Mouse (Mus musculus) stomach, embryonic 14.5 days (tissue): Measurements from ENCODE around the gene Klhdc3. TPM values are rescaled to one million over a fixed set of nuclear protein-coding genes. Genes with fewer than 3 reads are reported as not detected.
A peak's percentile ranks its signal among the peaks of the same experiment; 100 is the strongest.

Experiments
- ATAC-seq: fragments of 200-750 bp; cut with Nextera tagmentation; 2 replicates; pipeline ENCODE4 v1.8.0; 2017; ENCODE audit warnings: low read depth, moderate TSS enrichment; ENCODE audit not compliant: insufficient number of reproducible peaks, insufficient read depth, low FRiP score
- H3K27ac ChIP-seq: fragments of 300-500 bp; sonication (generic); 2 replicates; pipeline ENCODE4 v1.5.1; 2014; ENCODE audit warnings: mild to moderate bottlenecking, low read length, moderate library complexity, mixed read lengths
- H3K27me3 ChIP-seq: fragments of 300-500 bp; sonication (generic); 2 replicates; pipeline ENCODE4 v1.6.1; 2014; ENCODE audit warnings: low read length, control low read depth, mixed read lengths; ENCODE audit not compliant: control insufficient read depth, insufficient read depth
- H3K36me3 ChIP-seq: fragments of 300-500 bp; sonication (generic); 2 replicates; pipeline ENCODE4 v1.6.1; 2014; ENCODE audit warnings: mild to moderate bottlenecking, control low read depth, low read length, moderate library complexity, mixed read lengths; ENCODE audit not compliant: control insufficient read depth, insufficient read depth
- H3K4me1 ChIP-seq: fragments of 300-500 bp; sonication (generic); 2 replicates; pipeline ENCODE4 v1.6.1; 2014; ENCODE audit warnings: low read length, control low read depth, mixed read lengths; ENCODE audit not compliant: control insufficient read depth, insufficient read depth
- H3K4me2 ChIP-seq: fragments of 300-500 bp; sonication (generic); replicated peaks from 2 replicates; pipeline ENCODE4 v1.6.1; 2014; ENCODE audit warnings: low read depth, low read length, control low read depth
- H3K4me3 ChIP-seq: fragments of 300-500 bp; sonication (generic); 2 replicates; pipeline ENCODE4 v1.5.1; 2014; ENCODE audit warnings: low read depth, low read length, control low read depth
- H3K9ac ChIP-seq: fragments of 300-500 bp; sonication (generic); replicated peaks from 2 replicates; pipeline ENCODE4 v1.6.1; 2014; ENCODE audit warnings: low read depth, mild to moderate bottlenecking, control low read depth, low read length, moderate library complexity, mixed read lengths
- H3K9me3 ChIP-seq: fragments of 300-500 bp; sonication (generic); 2 replicates; pipeline ENCODE4 v1.6.1; 2016; ENCODE audit warnings: low read depth, low read length, control low read depth; ENCODE audit not compliant: control insufficient read depth
- WGBS: fragments of 180-500 bp; shearing (Covaris S2); extraction: QIAGEN DNeasy Blood & Tissue Kit; methylation state at CpG from one replicate; pipeline ENCODE4 v1.1.7; 2014; 5-methylcytosine and 5-hydroxymethylcytosine counted together
- polyA plus RNA-seq: library from polyadenylated mRNA; unstranded; fragments of >200 nt; fragmentation: Nextera tagmentation; extraction: Ambion mirVana; gene quantifications from 2 replicates; pipeline ENCODE4 v1.2.1, GENCODE M21; 2014

Gene Klhdc3
- polyA plus RNA-seq, 1 experiment from 2014 or later = 101 TPM

GRCm38 (mm10) chr17:46706375-46707089 lies 25.8 kb upstream of the Klhdc3 start:
- no peaks in the 10 kb centered on the region for H3K9me3 ChIP-seq
- H3K36me3 ChIP-seq = no peaks in the 10 kb centered on the region
- no peak overlapping the region for H3K4me3 ChIP-seq
- H3K27ac ChIP-seq = no peak overlapping the region
- WGBS = 92% methylated on average over 14 of the region's 14 CpGs
- H3K27me3 ChIP-seq = no peaks in the 10 kb centered on the region
- H3K4me2 ChIP-seq = no peak overlapping the region
- H3K4me1 ChIP-seq = peaks cover 27% of the 10 kb centered on the region
- H3K9ac ChIP-seq = 0 out of 2 replicates have a peak overlapping the region, but pooled peaks have one; percentile 18
- ATAC-seq = no peak

GRCm38 (mm10) chr17:46704887-46705835 lies 24.4 kb upstream of the Klhdc3 start, which contains the start of gene Ppp2r5d:
Ppp2r5d (minus strand) TSS chr17:46705111.
- WGBS = under 1% methylated on average over 48 of the region's 48 CpGs
- peak; percentile 96 for ATAC-seq
- H3K36me3 ChIP-seq = no peaks in the 10 kb centered on the region; the same call in 1 of the 2 replicates
- peak within 1 kb of the TSS; percentile 79 for H3K4me2 ChIP-seq
- H3K4me1 ChIP-seq = peaks cover 27% of the 10 kb centered on the region
- no peaks in the 10 kb centered on the region for H3K27me3 ChIP-seq
- H3K27ac ChIP-seq = peak within 1 kb of the TSS; percentile 96
- no peaks in the 10 kb centered on the region for H3K9me3 ChIP-seq
- peak within 1 kb of the TSS; percentile 89 for H3K4me3 ChIP-seq
- H3K9ac ChIP-seq = peak within 1 kb of the TSS; percentile 86

GRCm38 (mm10) chr17:46703971-46704886 lies 23.5 kb upstream of the Klhdc3 start:
- WGBS = 3% methylated on average over 32 of the region's 41 CpGs
- H3K27ac ChIP-seq = peak overlapping the region; percentile 96
- H3K36me3 ChIP-seq = peaks cover 9% of the 10 kb centered on the region; the same call in 1 of the 2 replicates

GRCm38 (mm10) chr17:46702506-46702905 lies 21.8 kb upstream of the Klhdc3 start:
- Histone ChIP-seq H3K36me3 (peaks cover 11% of the 10 kb centered on the region; the same call in 1 of the 2 replicates), H3K27ac (no peak overlapping the region), H3K27me3 (no peaks in the 10 kb centered on the region), H3K4me2 (no peak overlapping the region; the same call in 1 of the 2 replicates), H3K4me1 (peaks cover 27% of the 10 kb centered on the region), H3K9me3 (no peaks in the 10 kb centered on the region), H3K4me3 (no peak overlapping the region), H3K9ac (0 out of 2 replicates have a peak overlapping the region, but pooled peaks have one; percentile 86)
- no peak for ATAC-seq
- 86% methylated on average over 5 of the region's 5 CpGs for WGBS

More at GRCm38 (mm10) chr17:46703971-46704886, 23.5 kb upstream of the Klhdc3 start:
- Histone ChIP-seq H3K4me1 (peaks cover 27% of the 10 kb centered on the region), H3K9ac (peak overlapping the region; percentile 86), H3K4me3 (peak overlapping the region; percentile 89), H3K27me3 (no peaks in the 10 kb centered on the region), H3K9me3 (no peaks in the 10 kb centered on the region), H3K4me2 (peak overlapping the region; percentile 59)
- peak; percentile 75 for ATAC-seq

GRCm38 (mm10) chr17:46702100-46702499 lies 21.4 kb upstream of the Klhdc3 start:
- no peak overlapping the region for H3K27ac ChIP-seq
- H3K4me1 ChIP-seq = peaks cover 27% of the 10 kb centered on the region
- no peak overlapping the region for H3K4me3 ChIP-seq
- H3K9me3 ChIP-seq = no peaks in the 10 kb centered on the region
- no peaks in the 10 kb centered on the region for H3K27me3 ChIP-seq
- no peak overlapping the region for H3K4me2 ChIP-seq
- peaks cover 11% of the 10 kb centered on the region; the same call in 1 of the 2 replicates for H3K36me3 ChIP-seq
- ATAC-seq = no peak
- H3K9ac ChIP-seq = no peak overlapping the region
- WGBS = 84% methylated on average over 12 of the region's 12 CpGs

- H3K4me3 ChIP-seq = no peak overlapping the region
- WGBS = 80% methylated on average over 12 of the region's 12 CpGs
- H3K9ac ChIP-seq = no peak overlapping the region
- H3K36me3 ChIP-seq = peaks cover 11% of the 10 kb centered on the region; the same call in 1 of the 2 replicates
- no peaks in the 10 kb centered on the region for H3K9me3 ChIP-seq
- no peak for ATAC-seq
- H3K4me1 ChIP-seq = peaks cover 27% of the 10 kb centered on the region
- no peaks in the 10 kb centered on the region for H3K27me3 ChIP-seq
- no peak overlapping the region for H3K27ac ChIP-seq
- H3K4me2 ChIP-seq = no peak overlapping the region
Observed at GRCm38 (mm10) chr17:46701489-46701888, 20.8 kb upstream of the Klhdc3 start.

- Histone ChIP-seq H3K36me3 (peaks cover 11% of the 10 kb centered on the region; the same call in 1 of the 2 replicates), H3K4me3 (no peak overlapping the region), H3K9me3 (no peaks in the 10 kb centered on the region), H3K27me3 (no peaks in the 10 kb centered on the region), H3K4me2 (no peak overlapping the region), H3K9ac (no peak overlapping the region), H3K27ac (no peak overlapping the region), H3K4me1 (peaks cover 22% of the 10 kb centered on the region)
- no peak for ATAC-seq
- 86% methylated on average over 3 of the region's 3 CpGs for WGBS
Observed at GRCm38 (mm10) chr17:46699912-46700311, 19.2 kb upstream of the Klhdc3 start.
